Mouse (Mus musculus) CH12.LX (cell line): Measurements from ENCODE around the gene Gdap1l1.

Experiments
- CHD1 ChIP-seq: IDR thresholded peaks from 2 replicates; pipeline ENCODE4 v1.6.1; 2012; ENCODE audit warnings: low read depth, low read length, improper control_type of control experiment, inconsistent platforms
- CTCF ChIP-seq, 2 experiments: IDR thresholded peaks in 1 of 2; conservative IDR thresholded peaks in 1 of 2; 2 replicates each; pipeline ENCODE4 v1.5.1; 2011 to 2012; ENCODE audit warnings: low read depth in 2 of 2, low read length in 2 of 2, improper control_type of control experiment in 1 of 2, inconsistent platforms in 1 of 2, mild to moderate bottlenecking in 1 of 2, moderate library complexity in 1 of 2
- E2F4 ChIP-seq: IDR thresholded peaks from 2 replicates; pipeline ENCODE4 v1.6.1; 2011; ENCODE audit warnings: low read depth, low read length, improper control_type of control experiment; ENCODE audit not compliant: insufficient replicate concordance
- EP300 ChIP-seq: IDR thresholded peaks from 2 replicates; pipeline ENCODE4 v1.6.1; 2011; ENCODE audit warnings: low read length, improper control_type of control experiment
- ETS1 ChIP-seq: conservative IDR thresholded peaks from 2 replicates; pipeline ENCODE4 v1.6.1; 2012; ENCODE audit warnings: low read depth, mild to moderate bottlenecking, inconsistent platforms, low read length, improper control_type of control experiment, moderate library complexity
- SMC3 ChIP-seq: IDR thresholded peaks from 2 replicates; pipeline ENCODE4 v1.6.1; 2011; ENCODE audit warnings: low read depth, low read length, improper control_type of control experiment
- USF1 ChIP-seq: IDR thresholded peaks from 2 replicates; pipeline ENCODE4 v1.6.1; 2014; ENCODE audit warnings: low read depth, mild to moderate bottlenecking, inconsistent platforms, low read length, improper control_type of control experiment
- ZC3H11A ChIP-seq: IDR thresholded peaks from 2 replicates; pipeline ENCODE4 v1.6.1; 2012; ENCODE audit warnings: low read depth, mild to moderate bottlenecking, inconsistent platforms, low read length, improper control_type of control experiment

DNA sequence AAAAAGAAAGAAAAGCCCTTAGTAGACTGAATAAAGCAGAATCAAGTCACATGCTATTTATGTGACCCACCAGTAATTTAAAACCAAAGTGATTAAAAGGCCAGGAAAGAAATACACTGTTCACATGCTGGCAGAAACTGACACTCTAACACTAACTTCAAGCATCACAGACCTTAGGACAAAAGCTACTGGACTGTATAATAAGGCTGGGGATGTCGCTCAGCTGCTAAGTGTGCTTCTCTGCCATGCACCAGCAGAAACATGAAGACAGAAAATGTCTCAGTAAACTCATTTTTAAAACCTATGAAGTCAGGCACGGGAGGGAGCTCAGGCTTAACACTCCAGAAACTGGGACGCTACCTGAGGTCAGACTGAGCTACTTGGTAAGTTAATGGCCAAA, 28.1 kb upstream of the Gdap1l1 start:
- TF ChIP-seq SMC3 (no peak), CTCF (conservative IDR thresholded peaks at IDR 0.05 in 1 of 2, IDR thresholded peaks at IDR 0.05 in 1 of 2; ENCODE audit: low read depth in 2 of 2, low read length in 2 of 2) (no peak), USF1 (no peak), CHD1 (no peak), E2F4 (no peak), EP300 (no peak), ZC3H11A (no peak), ETS1 (no peak)
